Comparison of ENCODE assay signal across 19 mouse cellular contexts in genomic region chr5:74606213-74606612, GRCm38 (mm10).
DNase-seq lines count a peak whose midpoint lies in the region; ATAC-seq and TF ChIP-seq lines count a peak whose summit lies in the region.
"Had no signal": no experiment of that assay in that cellular context is flagged by ENCODE, and none has a peak within 500 bp of the region (broad histone marks: within the 10 kb centered on the region; RNA-seq: fewer than 3 reads in every experiment).

No protein-coding gene starts in this region.

- DNase-seq in frontal cortex, postnatal 14 days (ENCODE audit: low spot score in 2 of 2), result no peak
- DNase-seq in heart, embryonic 10.5 days (ENCODE audit: low spot score), result peak; percentile 66
- DNase-seq in heart, adult 8-10 months (ENCODE audit: low spot score), result no peak
- DNase-seq in stomach, postnatal 0 days (ENCODE audit: low spot score), result peak; percentile 10
- no peak for DNase-seq in embryonic facial prominence, embryonic 10.5 days (ENCODE audit: low spot score)
- DNase-seq: adrenal gland, adult 2 months; adrenal gland, postnatal 10 days; adrenal gland, postnatal 25 days; cerebellum, adult 11 months; cerebellum, adult 18-20 months; cerebellum, adult 8-10 months; cerebellum, adult 9-11 months; cerebellum, postnatal 14 days; cerebellum, postnatal 36 days; embryo, embryonic 11 days had no signal

- no peak for TF ChIP-seq EP300 in stomach, postnatal 0 days (optimal IDR thresholded peaks at IDR 0.05)

- no peak overlapping the region for H3K4me3 ChIP-seq in heart, embryonic 10.5 days
- H3K4me3 ChIP-seq in stomach, postnatal 0 days (ENCODE audit: low read depth, low read length), result no peak overlapping the region
- no peak overlapping the region for H3K4me3 ChIP-seq in embryonic facial prominence, embryonic 10.5 days
- H3K4me3 ChIP-seq: embryonic facial prominence, embryonic 12.5 days; forebrain, embryonic 13.5 days had no signal

- peaks cover 14% of the 10 kb centered on the region for H3K4me1 ChIP-seq in heart, embryonic 10.5 days
- H3K4me1 ChIP-seq in stomach, postnatal 0 days (replicated peaks; ENCODE audit: control insufficient read depth, insufficient read depth), result no peaks in the 10 kb centered on the region
- H3K4me1 ChIP-seq in embryonic facial prominence, embryonic 10.5 days, result 0 out of 2 replicates have a peak, but pooled peaks cover 2% of the 10 kb centered on the region
- H3K4me1 ChIP-seq: forebrain, embryonic 13.5 days had no signal

- 85% methylated on average over 8 of the region's 8 CpGs for WGBS in heart, embryonic 10.5 days
- WGBS in stomach, postnatal 0 days, result 89% methylated on average over 8 of the region's 8 CpGs
- 86% methylated on average over 8 of the region's 8 CpGs for WGBS in embryonic facial prominence, embryonic 10.5 days

- H3K27me3 ChIP-seq in heart, embryonic 10.5 days (ENCODE audit: insufficient read depth, poor library complexity, severe bottlenecking), result 0 out of 2 replicates have a peak, but pooled peaks cover 4% of the 10 kb centered on the region
- no peaks in the 10 kb centered on the region for H3K27me3 ChIP-seq in stomach, postnatal 0 days (ENCODE audit: control insufficient read depth, insufficient read depth, low read length)
- no peaks in the 10 kb centered on the region for H3K27me3 ChIP-seq in embryonic facial prominence, embryonic 10.5 days (replicated peaks; ENCODE audit: low read depth, poor library complexity, severe bottlenecking)
- H3K27me3 ChIP-seq: embryonic facial prominence, embryonic 12.5 days; forebrain, embryonic 13.5 days had no signal

- peak; percentile 52; the same call in 1 of the 2 replicates for ATAC-seq in frontal cortex, adult (ENCODE audit: low TSS enrichment)
- no peak for ATAC-seq in stomach, postnatal 0 days (ENCODE audit: low FRiP score, low TSS enrichment)
- ATAC-seq: forebrain, embryonic 13.5 days; forebrain, embryonic 16.5 days had no signal

- no peak overlapping the region for H3K4me2 ChIP-seq in stomach, postnatal 0 days (replicated peaks; ENCODE audit: low read depth)
- H3K4me2 ChIP-seq: embryonic facial prominence, embryonic 12.5 days; forebrain, embryonic 13.5 days had no signal

- TF ChIP-seq CTCF in stomach, postnatal 0 days (IDR thresholded peaks at IDR 0.05; ENCODE audit: low read depth), result no peak

- no peaks in the 10 kb centered on the region for H3K36me3 ChIP-seq in heart, embryonic 10.5 days
- H3K36me3 ChIP-seq in stomach, postnatal 0 days (ENCODE audit: control insufficient read depth, insufficient read depth, low read length), result no peaks in the 10 kb centered on the region
- H3K36me3 ChIP-seq in embryonic facial prominence, embryonic 10.5 days (replicated peaks), result no peaks in the 10 kb centered on the region
- H3K36me3 ChIP-seq: embryonic facial prominence, embryonic 12.5 days had no signal

- H3K9me3 ChIP-seq in heart, embryonic 10.5 days, result no peaks in the 10 kb centered on the region
- H3K9me3 ChIP-seq in stomach, postnatal 0 days (ENCODE audit: control insufficient read depth, low read length), result no peaks in the 10 kb centered on the region
- no peaks in the 10 kb centered on the region for H3K9me3 ChIP-seq in embryonic facial prominence, embryonic 10.5 days
- H3K9me3 ChIP-seq: embryonic facial prominence, embryonic 12.5 days; forebrain, embryonic 13.5 days had no signal

- H3K9ac ChIP-seq in stomach, postnatal 0 days (ENCODE audit: low read length), result no peak overlapping the region
- H3K9ac ChIP-seq: embryonic facial prominence, embryonic 12.5 days; forebrain, embryonic 13.5 days had no signal

- H3K27ac ChIP-seq in heart, embryonic 10.5 days, result no peak overlapping the region
- H3K27ac ChIP-seq in stomach, postnatal 0 days (replicated peaks), result no peak overlapping the region
- no peak overlapping the region for H3K27ac ChIP-seq in embryonic facial prominence, embryonic 10.5 days (replicated peaks)
- H3K27ac ChIP-seq: embryonic facial prominence, embryonic 12.5 days; forebrain, embryonic 13.5 days had no signal

Comparison
In these comparisons a context has a peak if more than half of its experiments do, and no peak if none do; other contexts are left out.
1. DNase-seq: peak in heart, embryonic 10.5 days (single experiment) and stomach, postnatal 0 days (single experiment); none in frontal cortex, postnatal 14 days (0 of 2), heart, adult 8-10 months (single experiment) and embryonic facial prominence, embryonic 10.5 days (single experiment).